Mouse (Mus musculus): ENCODE measurements around the gene Mov10l1.

DNA sequence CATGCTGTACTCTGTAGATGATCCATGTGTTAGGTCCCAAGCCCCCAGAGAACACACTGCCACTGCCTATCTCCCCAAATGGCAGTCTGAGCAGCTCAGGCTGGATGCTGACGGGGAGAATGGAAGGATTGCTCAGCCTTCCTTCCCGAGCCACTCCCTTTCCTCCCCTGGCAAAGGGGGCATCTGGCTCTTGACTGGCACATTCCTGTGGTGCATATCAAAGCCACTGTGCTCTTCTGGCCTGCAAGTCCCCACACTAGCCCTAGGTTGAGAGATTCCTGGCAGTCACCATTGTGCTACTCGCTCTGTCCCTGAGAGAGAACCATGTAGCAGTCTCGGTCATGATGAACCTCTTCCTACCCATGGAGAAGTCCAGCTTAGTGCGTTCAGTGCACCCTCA is 25.1 kb downstream of the Mov10l1 start:
- no peak for TF ChIP-seq CTCF (IDR thresholded peaks at IDR 0.05; ENCODE audit: low read depth, low read length)
- TF ChIP-seq POLR2A (IDR thresholded peaks at IDR 0.05; ENCODE audit: insufficient read depth, low read length): no peak
- TF ChIP-seq EP300 (IDR thresholded peaks at IDR 0.05; ENCODE audit: insufficient read depth, low read depth, low read length): no peak

All from ES-Bruce4 (cell line).